Mouse (Mus musculus): ENCODE measurements at regions not wholly inside any gene's neighbourhood (a gene's known extent, or its start where the extent isn't known, plus 50 kb on each side); places are given as distances from the start of the nearest gene placed in this dataset.
A peak's percentile ranks its signal among the peaks of the same experiment; 100 is the strongest.

GRCm38 (mm10) chr16:30788321-30788781 is 188.8 kb downstream of the Fam43a start:
- H3K4me1 ChIP-seq = peaks cover 25% of the 10 kb centered on the region
- H3K36me3 ChIP-seq = no peaks in the 10 kb centered on the region
- H3K27me3 ChIP-seq = no peaks in the 10 kb centered on the region
- H3K9ac ChIP-seq = no peak overlapping the region
- no peaks in the 10 kb centered on the region for H3K9me3 ChIP-seq (replicated peaks)
- no peak overlapping the region for H3K4me3 ChIP-seq
- H3K27ac ChIP-seq = no peak overlapping the region
- 82% methylated on average over 11 of the region's 11 CpGs for WGBS
- no peak overlapping the region for H3K4me2 ChIP-seq (replicated peaks)
- ATAC-seq (ENCODE audit: low FRiP score) = no peak

- H3K4me2 ChIP-seq (replicated peaks) = no peak overlapping the region
- no peak overlapping the region for H3K9ac ChIP-seq
- no peaks in the 10 kb centered on the region for H3K9me3 ChIP-seq (replicated peaks)
- peaks cover 27% of the 10 kb centered on the region for H3K4me1 ChIP-seq
- no peaks in the 10 kb centered on the region for H3K36me3 ChIP-seq
- no peak for ATAC-seq (ENCODE audit: low FRiP score)
- H3K27me3 ChIP-seq = no peaks in the 10 kb centered on the region
- no peak overlapping the region for H3K27ac ChIP-seq
- H3K4me3 ChIP-seq = no peak overlapping the region
- 92% methylated on average over 15 of the region's 15 CpGs for WGBS
Observed at GRCm38 (mm10) chr16:30788944-30789781, 189.6 kb downstream of the Fam43a start.

GRCm38 (mm10) chr16:30790036-30790435 is 190.5 kb downstream of the Fam43a start:
- no peaks in the 10 kb centered on the region for H3K27me3 ChIP-seq
- ATAC-seq (ENCODE audit: low FRiP score) = 0 out of 2 replicates have a peak, but pooled peaks have one; percentile 26
- H3K27ac ChIP-seq = peak overlapping the region; percentile 77
- no peaks in the 10 kb centered on the region for H3K9me3 ChIP-seq (replicated peaks)
- no peak overlapping the region for H3K4me3 ChIP-seq
- WGBS = 52% methylated on average over 3 of the region's 3 CpGs
- H3K4me1 ChIP-seq = peaks cover 27% of the 10 kb centered on the region
- no peaks in the 10 kb centered on the region for H3K36me3 ChIP-seq
- H3K9ac ChIP-seq = no peak overlapping the region
- no peak overlapping the region for H3K4me2 ChIP-seq (replicated peaks)

GRCm38 (mm10) chr16:30790551-30791001 is 191.1 kb downstream of the Fam43a start:
- Histone ChIP-seq H3K4me2 (replicated peaks) (no peak overlapping the region), H3K4me3 (no peak overlapping the region), H3K27me3 (no peaks in the 10 kb centered on the region), H3K27ac (peak overlapping the region; percentile 77), H3K9ac (no peak overlapping the region), H3K36me3 (no peaks in the 10 kb centered on the region), H3K9me3 (replicated peaks) (no peaks in the 10 kb centered on the region), H3K4me1 (peaks cover 27% of the 10 kb centered on the region)
- peak; percentile 73 for ATAC-seq (ENCODE audit: low FRiP score)
- 17% methylated on average over 4 of the region's 4 CpGs for WGBS

- H3K9ac ChIP-seq = no peak overlapping the region
- peak overlapping the region; percentile 77; the same call in 1 of the 2 replicates for H3K27ac ChIP-seq
- H3K4me1 ChIP-seq = peaks cover 27% of the 10 kb centered on the region
- no peak overlapping the region for H3K4me3 ChIP-seq
- H3K4me2 ChIP-seq (replicated peaks) = no peak overlapping the region
- H3K36me3 ChIP-seq = no peaks in the 10 kb centered on the region
- no peak for ATAC-seq (ENCODE audit: low FRiP score)
- 62% methylated on average over 10 of the region's 10 CpGs for WGBS
- no peaks in the 10 kb centered on the region for H3K27me3 ChIP-seq
- H3K9me3 ChIP-seq (replicated peaks) = no peaks in the 10 kb centered on the region
Observed at GRCm38 (mm10) chr16:30791048-30791855, 191.7 kb downstream of the Fam43a start.

- H3K27ac ChIP-seq = no peak overlapping the region
- H3K27me3 ChIP-seq = no peaks in the 10 kb centered on the region
- no peak overlapping the region for H3K4me2 ChIP-seq (replicated peaks)
- H3K9ac ChIP-seq = no peak overlapping the region
- no peak for ATAC-seq (ENCODE audit: low FRiP score)
- H3K36me3 ChIP-seq = no peaks in the 10 kb centered on the region
- H3K4me3 ChIP-seq = no peak overlapping the region
- 79% methylated on average over 11 of the region's 11 CpGs for WGBS
- H3K9me3 ChIP-seq (replicated peaks) = no peaks in the 10 kb centered on the region
- peaks cover 27% of the 10 kb centered on the region for H3K4me1 ChIP-seq
Observed at GRCm38 (mm10) chr16:30792738-30793377, 193.3 kb downstream of the Fam43a start.

GRCm38 (mm10) chr16:30793378-30793753 is 193.8 kb downstream of the Fam43a start:
- H3K27ac ChIP-seq = no peak overlapping the region
- no peaks in the 10 kb centered on the region for H3K27me3 ChIP-seq
- H3K4me3 ChIP-seq = no peak overlapping the region
- H3K4me1 ChIP-seq = peaks cover 27% of the 10 kb centered on the region
- no peak overlapping the region for H3K9ac ChIP-seq
- ATAC-seq (ENCODE audit: low FRiP score) = no peak
- no peaks in the 10 kb centered on the region for H3K36me3 ChIP-seq
- WGBS = 62% methylated on average over 9 of the region's 9 CpGs
- no peak overlapping the region for H3K4me2 ChIP-seq (replicated peaks)
- H3K9me3 ChIP-seq (replicated peaks) = no peaks in the 10 kb centered on the region

GRCm38 (mm10) chr16:30793856-30794255 is 194.3 kb downstream of the Fam43a start:
- Histone ChIP-seq H3K27ac (no peak overlapping the region), H3K4me2 (replicated peaks) (no peak overlapping the region), H3K27me3 (no peaks in the 10 kb centered on the region), H3K9me3 (replicated peaks) (no peaks in the 10 kb centered on the region), H3K4me1 (peaks cover 27% of the 10 kb centered on the region), H3K36me3 (no peaks in the 10 kb centered on the region), H3K4me3 (no peak overlapping the region), H3K9ac (no peak overlapping the region)
- WGBS = 93% methylated on average over 3 of the region's 3 CpGs
- ATAC-seq (ENCODE audit: low FRiP score) = no peak

- no peak overlapping the region for H3K4me3 ChIP-seq
- H3K4me1 ChIP-seq = peaks cover 16% of the 10 kb centered on the region
- no peak overlapping the region for H3K4me2 ChIP-seq (replicated peaks)
- H3K27me3 ChIP-seq = no peaks in the 10 kb centered on the region
- ATAC-seq (ENCODE audit: low FRiP score) = no peak
- no peak overlapping the region for H3K9ac ChIP-seq
- H3K36me3 ChIP-seq = no peaks in the 10 kb centered on the region
- H3K9me3 ChIP-seq (replicated peaks) = no peaks in the 10 kb centered on the region
- H3K27ac ChIP-seq = no peak overlapping the region
- WGBS = 88% methylated on average over 5 of the region's 5 CpGs
Observed at GRCm38 (mm10) chr16:30795501-30795904, 196.0 kb downstream of the Fam43a start.

- H3K36me3 ChIP-seq = no peaks in the 10 kb centered on the region
- H3K9ac ChIP-seq = no peak overlapping the region
- no peaks in the 10 kb centered on the region for H3K9me3 ChIP-seq (replicated peaks)
- 91% methylated on average over 6 of the region's 6 CpGs for WGBS
- ATAC-seq (ENCODE audit: low FRiP score) = no peak
- no peaks in the 10 kb centered on the region for H3K27me3 ChIP-seq
- H3K4me1 ChIP-seq = peaks cover 10% of the 10 kb centered on the region
- H3K4me3 ChIP-seq = no peak overlapping the region
- H3K27ac ChIP-seq = no peak overlapping the region
- no peak overlapping the region for H3K4me2 ChIP-seq (replicated peaks)
Observed at GRCm38 (mm10) chr16:30796103-30796502, 196.6 kb downstream of the Fam43a start.

- Histone ChIP-seq H3K9ac (no peak overlapping the region), H3K4me1 (0 out of 2 replicates have a peak, but pooled peaks cover 6% of the 10 kb centered on the region), H3K36me3 (no peaks in the 10 kb centered on the region), H3K27ac (no peak overlapping the region), H3K4me2 (replicated peaks) (no peak overlapping the region), H3K27me3 (no peaks in the 10 kb centered on the region), H3K4me3 (no peak overlapping the region), H3K9me3 (replicated peaks) (no peaks in the 10 kb centered on the region)
- ATAC-seq (ENCODE audit: low FRiP score) = no peak
- WGBS = 96% methylated on average over 3 of the region's 3 CpGs
Observed at GRCm38 (mm10) chr16:30797006-30797405, 197.5 kb downstream of the Fam43a start.

GRCm38 (mm10) chr16:30797973-30798471 is 198.5 kb downstream of the Fam43a start:
- no peaks in the 10 kb centered on the region for H3K9me3 ChIP-seq (replicated peaks)
- H3K27me3 ChIP-seq = no peaks in the 10 kb centered on the region
- no peak overlapping the region for H3K9ac ChIP-seq
- 0 out of 2 replicates have a peak, but pooled peaks cover 5% of the 10 kb centered on the region for H3K4me1 ChIP-seq
- 60% methylated on average over 7 of the region's 7 CpGs for WGBS
- no peak overlapping the region for H3K27ac ChIP-seq
- no peak overlapping the region for H3K4me3 ChIP-seq
- no peak for ATAC-seq (ENCODE audit: low FRiP score)
- H3K4me2 ChIP-seq (replicated peaks) = no peak overlapping the region
- no peaks in the 10 kb centered on the region for H3K36me3 ChIP-seq

Measured in hindbrain, embryonic 12.5 days (tissue).